Mouse (Mus musculus) liver, postnatal 0 days (tissue): ENCODE data around the gene Kcna6.

Source experiments
- CTCF ChIP-seq: sonication (generic); IDR thresholded peaks from 2 replicates; pipeline ENCODE4 v1.5.1; 2016; ENCODE audit warnings: antibody characterized with exemption, low read depth
- EP300 ChIP-seq: IDR thresholded peaks from 2 replicates; pipeline ENCODE4 v1.6.1; 2016; ENCODE audit warnings: antibody characterized with exemption, low read depth, mild to moderate bottlenecking

DNA sequence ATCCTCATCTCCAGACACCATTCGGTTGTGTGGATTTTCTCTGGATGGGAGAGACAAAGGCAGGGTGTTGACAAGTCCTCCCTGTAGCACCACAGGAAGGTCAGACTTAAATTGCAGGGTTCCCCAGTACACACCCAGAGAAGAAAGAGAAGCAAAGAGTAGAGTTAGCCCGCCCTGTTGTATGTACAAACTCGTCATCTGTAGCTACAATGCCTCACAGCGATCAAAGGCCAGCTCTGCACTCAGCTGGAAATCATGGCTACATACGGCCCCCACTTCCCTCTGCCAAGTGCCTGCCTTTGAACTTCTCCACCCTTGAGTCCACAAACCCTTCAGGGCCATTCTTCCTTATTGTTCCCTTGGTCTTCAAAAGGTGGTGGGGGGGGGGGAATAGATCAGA is 43.7 kb upstream of the Kcna6 start:
- TF ChIP-seq CTCF: no peak
- no peak for TF ChIP-seq EP300
